Mouse (Mus musculus) spleen, postnatal 4 days (tissue): ENCODE data around the gene Idh2.

ENCODE experiments used
- DNase-seq, 2 experiments: peaks; one replicate each; pipeline ENCODE4 v3.0.0; 2022; ENCODE audit warnings: low spot score in 2 of 2

Idh2 gene

DNA sequence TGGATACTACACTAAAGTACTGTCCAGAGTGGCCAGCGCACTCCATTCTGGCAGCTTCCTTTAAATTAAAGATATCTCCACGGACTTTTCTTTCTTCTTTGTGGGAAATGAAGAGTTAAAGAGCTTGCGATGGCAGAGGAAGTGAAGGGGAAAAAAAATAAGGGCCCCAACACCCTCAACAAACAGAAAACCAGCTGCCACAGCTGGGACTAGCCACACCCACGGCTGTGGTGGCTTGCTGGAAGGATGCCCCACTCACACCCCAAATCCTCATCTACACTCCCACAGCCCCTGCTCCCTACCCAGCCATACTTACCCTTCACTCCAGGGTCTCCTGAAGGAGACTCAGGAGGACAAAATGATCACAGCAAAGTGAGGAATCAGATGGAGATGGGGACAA lies 7.9 kb upstream of the Idh2 start:
- DNase-seq = peak in 1 of 2 experiments; percentile 39

DNA sequence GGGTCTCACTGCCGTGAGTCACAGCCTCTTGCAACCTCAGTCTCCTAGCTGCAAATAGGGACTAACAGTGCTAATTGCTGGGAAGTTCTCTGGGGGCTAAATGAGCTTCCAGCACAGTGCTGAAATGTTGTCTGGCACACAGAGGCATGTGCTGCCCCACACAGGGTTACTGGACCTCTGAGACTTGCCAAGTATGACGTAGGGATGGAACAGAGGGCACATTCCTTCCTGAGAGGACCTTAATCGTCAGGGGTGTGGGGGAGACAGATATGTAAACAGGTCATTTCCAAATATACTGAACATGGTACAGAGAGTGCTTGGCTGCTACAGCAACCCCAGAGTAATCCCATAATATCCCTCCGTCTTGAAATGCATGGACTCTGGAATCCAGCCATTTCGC lies 5.9 kb upstream of the Idh2 start:
- no peak for DNase-seq

DNA sequence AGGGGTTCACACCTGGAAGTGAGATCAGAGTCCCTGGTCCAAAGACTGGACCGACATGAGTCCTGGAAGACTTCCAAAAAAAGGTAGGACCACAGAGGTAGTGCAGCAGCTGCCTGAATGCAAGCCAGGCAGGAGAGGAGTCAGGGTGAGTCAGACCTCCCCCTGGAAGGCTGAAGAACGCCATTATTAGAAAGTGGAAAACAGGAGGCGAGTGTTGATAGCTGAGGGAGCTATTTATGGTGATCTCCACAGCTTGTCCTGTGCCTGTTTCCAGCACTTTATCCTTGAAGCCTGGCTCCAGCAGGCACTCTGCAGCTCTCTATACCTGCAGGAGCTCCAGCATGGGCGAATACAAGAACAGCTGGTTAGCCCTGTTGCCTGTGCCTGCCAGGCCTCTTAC lies 4.0 kb upstream of the Idh2 start:
- no peak for DNase-seq

DNA sequence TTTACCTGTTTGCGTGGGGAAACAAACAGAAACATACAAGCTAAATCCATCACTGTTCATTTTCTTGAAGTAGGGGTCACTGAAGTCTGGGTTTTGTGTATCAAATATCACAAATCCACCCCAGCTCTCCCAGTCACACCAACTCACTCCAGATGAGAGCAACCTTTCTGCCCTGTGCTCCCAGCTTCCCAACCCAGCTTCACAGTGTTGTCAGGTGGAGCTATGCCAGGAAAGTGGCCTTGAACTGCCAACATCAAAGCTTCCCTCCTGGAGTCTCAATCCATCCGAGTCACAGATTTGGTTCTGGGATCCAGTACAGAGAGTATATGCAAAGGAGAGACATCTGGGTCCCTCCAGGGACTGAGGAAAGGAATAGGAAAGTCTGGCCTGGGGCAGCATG lies 966 bp upstream of the Idh2 start:
- DNase-seq = no peak

DNA sequence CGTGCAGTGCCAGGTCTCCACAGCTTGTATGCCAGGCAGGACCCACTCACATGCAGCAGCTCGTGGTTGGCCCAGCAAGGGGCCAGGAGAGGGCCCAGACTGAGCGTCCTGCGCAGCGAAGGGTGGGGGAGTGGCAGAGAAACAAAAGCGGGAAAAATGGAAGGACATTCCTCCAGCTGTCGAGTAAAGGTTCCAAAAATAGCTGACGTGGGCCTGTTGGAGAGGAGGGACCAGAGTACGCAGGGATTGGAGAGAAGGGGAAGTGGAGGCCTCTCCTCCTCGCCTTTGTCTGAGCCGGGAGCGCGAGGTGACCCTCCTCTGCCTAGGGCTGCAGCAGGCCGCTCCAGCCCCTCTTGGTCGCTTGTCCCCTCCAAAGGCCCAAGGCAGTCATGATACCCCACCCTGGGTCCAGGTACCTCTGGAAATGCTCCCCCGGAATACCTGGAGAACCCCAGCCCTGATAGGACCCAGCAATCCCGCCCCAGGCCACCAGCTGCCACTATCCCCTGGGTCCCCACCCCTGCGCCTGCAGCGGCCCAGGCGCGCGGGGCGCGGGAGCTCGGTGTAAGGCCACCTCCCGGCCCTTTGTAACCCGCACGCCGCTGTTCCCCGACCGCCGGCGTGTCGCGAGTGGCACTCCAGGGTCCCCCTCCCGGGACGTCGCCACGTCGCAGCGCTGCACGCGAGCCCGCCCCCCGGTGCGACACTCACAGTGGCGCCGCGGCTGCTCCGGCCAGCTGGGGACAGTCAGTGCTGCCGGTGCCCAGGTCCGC lies 555 bp downstream of the Idh2 start:
- peak in 1 of 2 experiments; percentile 33 for DNase-seq

DNA sequence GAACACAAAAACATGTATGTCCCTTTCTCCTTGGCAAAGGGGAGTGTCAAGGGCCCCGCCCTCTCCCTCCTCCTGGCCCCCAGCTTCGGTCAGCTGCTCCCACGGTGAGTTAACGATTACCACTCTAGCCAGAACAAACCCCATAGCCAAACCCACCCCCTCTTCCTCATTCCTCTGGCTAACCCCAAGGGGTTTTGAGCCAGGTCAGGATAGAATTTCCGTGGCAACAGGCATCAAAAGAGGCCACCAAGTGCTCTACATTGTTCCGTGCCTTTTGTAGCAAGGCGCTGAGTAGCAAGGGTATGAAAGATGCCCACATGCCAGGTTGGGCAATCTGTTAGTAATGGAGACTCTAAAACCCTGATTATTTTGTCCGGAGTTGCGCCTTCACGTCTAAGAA lies 1.2 kb downstream of the Idh2 start:
- no peak for DNase-seq

DNA sequence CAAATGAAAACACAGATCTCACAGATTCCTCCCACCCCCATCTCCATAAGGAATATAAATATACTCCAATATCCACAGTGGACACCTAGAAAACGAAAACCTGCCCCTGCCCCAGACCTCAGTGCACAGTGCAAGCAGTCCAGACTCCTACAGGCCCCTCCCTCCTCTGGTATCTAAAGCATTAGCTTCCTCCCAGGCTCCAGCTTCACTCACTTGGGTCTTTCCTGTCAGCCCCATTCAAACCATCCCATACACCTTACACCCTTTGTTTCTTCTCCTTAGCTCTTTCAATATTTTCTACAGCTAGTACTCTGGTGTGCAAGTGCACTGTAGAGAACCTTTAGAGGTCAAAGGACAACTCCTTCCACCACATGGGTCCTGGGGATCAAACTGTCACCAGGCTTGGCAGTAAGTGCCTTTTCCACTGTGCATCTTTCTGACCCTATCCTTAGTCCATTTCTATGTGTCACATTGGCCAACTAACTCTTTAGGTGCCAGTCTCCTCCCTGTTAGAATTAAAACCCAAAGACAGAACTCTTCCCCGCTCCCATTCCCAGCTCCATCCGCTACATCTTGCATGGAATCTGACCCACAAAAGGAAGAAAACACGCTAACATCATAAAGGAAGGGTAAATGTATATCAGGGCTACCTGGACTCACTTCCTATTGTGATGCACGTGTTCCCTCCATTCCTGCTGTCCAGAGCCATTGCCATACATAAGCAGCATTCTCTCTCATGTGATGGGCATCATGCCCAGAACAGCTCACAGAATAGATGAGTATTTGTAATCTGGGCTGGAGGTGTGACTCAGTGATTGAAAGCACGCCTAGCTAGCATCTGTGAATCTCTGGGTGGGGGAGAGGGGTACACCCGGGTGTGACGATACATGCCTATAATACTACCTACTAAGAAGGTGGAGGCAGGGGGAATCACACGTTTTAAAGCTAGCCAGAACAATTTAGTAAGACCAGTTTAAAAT lies 3.8 kb downstream of the Idh2 start:
- DNase-seq = no peak

DNA sequence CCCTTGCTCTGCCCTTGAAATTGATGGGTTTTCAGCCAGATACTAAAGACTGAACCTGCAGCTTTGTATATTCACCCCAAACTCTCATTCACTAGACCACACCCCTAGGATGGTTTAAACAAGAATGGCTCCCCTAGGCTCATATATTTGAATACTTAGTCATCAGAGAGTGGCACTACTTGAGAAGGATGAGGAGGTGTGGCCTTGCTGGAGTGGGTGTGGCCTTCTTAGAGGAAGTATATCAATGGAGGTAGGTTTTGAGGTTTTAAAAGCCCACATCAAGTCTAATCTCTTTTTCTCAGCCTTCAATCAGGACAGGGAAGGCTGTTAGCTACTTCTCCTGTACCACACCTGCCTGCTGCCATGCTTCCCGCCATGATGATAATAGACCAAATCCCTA lies 8.8 kb downstream of the Idh2 start:
- no peak for DNase-seq

DNA sequence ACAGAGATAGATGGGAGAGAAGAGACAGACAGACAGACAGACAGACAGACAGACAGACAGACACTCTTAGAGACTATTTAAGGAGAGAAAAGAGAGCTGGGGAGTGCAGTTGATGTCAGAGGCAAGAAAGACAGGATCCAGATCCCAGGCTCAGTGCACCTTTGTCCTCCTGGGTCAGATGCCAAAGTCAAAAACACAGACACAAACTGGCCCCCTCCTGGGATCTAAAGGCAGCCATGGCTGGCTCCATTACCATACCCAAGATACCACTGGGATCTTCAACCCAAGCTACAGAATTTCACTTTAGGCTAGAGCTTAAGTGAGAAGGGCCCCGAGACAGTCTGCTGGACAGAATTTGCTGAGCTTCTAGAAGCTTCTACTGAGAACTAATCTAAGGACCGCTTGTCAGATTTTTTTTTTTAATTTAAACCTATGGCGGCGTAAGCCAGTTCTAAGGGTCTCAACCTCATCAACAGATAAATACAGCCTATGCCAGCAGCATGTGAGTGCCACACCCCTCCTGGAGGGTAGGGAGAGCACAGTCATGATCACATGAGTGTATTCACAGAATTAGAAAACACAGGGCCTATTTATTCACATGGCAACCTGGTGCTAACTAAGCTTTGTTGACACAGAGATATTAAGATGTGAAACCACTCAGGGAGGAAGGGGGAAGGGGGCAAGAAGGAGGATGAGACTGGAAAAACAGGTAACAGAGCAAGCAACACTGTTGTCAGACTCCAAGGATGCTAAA lies 9.4 kb downstream of the Idh2 start:
- no peak for DNase-seq

DNA sequence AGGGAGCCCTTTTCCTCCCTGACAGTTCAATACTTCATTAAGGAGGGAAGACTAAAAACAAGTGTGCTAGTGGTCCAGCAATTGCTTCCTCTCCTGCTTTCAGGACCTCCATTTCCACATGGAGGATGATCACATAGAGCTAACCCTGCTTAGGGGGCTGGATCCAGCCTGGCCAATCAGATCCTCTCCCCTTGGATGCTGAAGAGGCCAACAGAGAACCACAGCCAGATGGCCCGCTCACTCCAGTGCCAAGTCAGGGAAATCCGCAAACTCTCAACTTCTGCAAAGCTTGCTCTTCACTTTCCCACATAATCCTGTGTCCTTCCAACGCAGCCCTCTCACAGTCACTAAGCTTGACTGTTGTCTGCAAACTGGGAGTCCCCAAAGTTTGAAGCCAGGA lies 11.9 kb downstream of the Idh2 start:
- DNase-seq = no peak

DNA sequence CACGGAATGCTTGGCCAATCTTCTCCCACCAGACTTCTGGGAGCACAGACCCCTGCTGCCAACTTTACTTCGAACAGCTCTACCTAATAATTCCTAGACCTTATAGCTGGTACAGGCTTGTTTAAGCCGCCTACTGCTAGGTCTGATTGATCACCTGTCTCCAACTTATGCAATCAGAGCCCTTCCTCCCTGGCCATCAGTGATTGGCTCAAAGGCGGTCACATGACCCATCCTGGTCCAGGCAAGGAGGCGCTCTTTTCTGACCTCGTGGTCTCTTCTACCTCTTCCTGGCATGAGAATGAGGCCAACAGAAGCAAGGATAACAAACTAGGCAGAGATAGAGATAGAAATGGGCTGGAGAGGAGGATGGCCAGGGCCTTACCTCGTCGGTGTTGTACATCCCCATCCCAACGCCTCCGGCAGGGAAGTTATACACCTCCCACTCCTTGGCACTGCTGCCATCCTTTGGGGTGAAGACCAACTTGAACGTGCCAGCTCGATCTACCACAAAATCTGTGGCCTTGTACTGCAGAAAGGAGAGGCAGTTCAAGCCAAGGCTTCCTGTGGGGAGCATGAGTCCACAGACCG lies 16.7 kb downstream of the Idh2 start:
- no peak for DNase-seq

DNA sequence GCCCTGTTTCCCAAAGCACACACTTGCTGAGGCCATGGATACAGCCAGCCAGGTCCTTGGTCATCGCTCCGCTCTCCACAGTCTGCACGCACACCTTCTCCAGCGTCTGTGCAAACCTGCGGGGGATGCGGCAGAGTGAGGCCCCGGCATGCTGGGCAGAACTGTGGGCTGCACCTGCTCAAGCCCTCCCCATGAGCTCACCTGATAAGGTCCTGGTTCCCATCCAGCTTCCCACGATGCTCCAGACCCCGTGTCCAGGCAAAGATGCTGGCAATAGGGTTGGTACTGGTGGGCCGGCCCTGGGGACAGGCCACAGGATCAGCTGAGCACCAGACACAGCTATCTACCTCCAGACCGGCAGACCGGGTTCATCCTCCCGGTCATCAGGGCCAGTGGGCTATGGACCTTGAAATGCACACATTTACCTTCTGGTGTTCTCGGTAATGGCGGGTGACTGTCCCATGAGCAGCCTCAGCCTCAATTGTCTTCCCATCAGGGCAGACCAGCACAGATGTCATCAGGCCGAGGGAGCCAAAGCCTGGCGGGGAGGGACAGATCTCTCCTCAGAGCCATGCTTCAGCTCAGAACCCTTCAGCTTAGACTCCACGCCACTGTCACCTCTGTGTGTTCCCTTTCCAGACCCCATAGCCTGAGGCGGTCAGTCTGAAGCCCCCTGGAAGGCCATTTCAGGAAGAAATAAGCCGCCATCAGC lies 19.4 kb downstream of the Idh2 start:
- DNase-seq = no peak

DNA sequence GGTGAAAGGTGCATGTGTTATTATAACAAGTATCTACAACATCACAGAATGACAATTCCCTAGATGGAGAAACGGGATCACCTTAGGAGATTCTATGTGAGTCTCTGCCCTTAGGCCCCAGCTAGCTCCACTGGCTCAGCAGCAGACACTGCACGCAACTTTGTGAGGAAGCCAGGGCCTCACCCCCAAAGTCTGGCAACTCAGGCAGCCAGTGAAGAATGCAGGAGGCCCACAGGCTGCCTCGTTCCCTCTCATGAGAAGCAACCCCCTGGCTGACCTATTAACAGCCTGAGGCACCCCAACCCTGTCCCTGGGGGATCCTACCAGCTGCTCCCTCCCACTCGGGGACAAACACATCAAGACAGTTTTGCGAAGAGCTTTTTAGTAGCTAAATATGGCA lies 20.7 kb downstream of the Idh2 start:
- DNase-seq = no peak

DNA sequence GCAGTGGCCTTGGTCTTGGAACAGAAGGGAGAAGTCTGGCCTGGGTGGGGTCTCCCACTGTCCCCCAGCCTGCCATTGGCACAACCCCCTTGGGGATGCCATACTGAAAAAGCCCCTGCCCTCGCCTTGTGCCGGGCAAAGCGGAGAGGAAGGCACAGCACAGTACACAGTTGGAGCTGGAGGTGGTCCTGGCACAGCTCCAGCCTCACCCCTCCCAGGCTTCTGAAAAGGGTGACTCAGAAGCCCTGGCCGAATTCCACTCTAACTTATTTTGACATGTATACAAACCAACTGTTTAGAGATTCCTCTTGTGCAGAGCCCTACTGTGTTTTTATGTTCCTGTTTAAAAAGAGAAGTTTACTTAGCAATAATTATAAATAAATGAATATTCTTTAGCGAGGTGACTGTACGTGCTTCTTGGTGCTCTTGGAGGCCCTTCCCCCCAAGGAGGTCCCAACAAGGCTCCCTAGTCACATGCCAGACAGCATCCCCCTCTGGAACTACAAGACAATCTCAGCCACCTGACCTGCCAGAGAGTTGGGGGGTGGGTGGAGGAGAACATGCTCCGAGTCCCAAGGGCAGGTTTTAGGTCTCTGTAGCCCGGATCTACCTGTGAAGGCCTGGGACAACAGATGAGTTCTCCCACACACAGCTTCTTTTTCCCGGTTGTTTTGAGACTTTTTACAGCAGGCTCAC lies 22.7 kb downstream of the Idh2 start:
- DNase-seq = no peak

DNA sequence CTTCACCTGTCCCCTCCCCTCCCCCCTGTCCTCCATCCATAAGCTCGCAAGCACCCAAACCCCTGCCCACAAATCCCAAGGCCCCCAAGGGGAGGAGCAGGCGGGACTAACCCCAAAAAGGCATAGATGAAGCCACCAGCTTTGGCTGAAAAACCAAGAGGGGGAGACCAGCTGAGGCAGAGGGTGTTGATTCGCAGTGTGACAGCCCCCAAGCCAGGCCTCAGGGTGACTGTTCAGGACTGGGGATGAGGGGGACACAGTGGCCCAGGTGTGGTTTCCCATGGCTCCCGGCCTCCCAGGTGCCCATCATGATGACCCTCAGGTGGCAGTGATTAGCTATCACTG lies 23.4 kb downstream of the Idh2 start:
- DNase-seq = no peak

DNA sequence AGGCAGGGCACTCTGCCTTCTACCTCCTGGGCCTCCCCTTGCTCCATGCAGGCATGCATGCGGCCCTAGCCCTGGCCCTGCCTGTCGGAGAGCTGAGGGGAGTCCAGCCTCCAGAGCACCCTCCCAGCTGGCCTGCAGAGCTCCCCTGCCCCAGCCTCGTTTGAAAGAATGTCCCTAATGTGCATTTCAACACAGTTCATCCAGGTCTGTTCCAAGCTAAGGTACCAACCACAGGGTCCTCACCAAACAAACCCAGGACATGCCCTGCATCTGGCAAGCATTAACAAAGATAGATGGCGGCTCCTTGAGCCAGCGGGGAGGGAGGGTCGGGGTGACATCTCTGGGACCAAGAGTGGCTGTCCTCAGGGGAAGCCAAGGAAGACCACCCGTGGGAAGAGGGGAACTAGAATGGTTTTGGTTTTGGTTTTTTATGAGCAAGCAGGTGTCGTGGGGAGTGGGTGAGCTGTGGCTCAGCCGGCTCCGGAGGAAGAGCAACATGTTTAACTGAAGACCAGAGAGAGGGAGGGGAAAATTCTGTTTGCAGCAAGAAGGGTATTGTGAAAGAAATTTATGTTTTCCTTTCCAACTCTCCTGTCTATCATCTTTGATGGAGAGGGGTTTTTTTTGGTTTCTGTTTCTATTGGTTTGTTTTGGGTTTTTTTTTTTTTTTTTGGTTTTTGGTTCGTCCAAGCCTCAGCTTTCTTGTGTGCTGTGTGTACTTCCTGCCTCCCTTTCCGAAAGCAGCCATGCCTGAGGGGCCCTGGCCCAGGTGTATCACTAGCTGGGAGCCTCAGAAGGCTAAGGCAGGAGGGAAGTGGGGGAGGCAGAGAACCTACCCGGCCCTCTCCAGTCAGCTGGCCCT lies 24.0 kb downstream of the Idh2 start:
- DNase-seq = no peak

DNA sequence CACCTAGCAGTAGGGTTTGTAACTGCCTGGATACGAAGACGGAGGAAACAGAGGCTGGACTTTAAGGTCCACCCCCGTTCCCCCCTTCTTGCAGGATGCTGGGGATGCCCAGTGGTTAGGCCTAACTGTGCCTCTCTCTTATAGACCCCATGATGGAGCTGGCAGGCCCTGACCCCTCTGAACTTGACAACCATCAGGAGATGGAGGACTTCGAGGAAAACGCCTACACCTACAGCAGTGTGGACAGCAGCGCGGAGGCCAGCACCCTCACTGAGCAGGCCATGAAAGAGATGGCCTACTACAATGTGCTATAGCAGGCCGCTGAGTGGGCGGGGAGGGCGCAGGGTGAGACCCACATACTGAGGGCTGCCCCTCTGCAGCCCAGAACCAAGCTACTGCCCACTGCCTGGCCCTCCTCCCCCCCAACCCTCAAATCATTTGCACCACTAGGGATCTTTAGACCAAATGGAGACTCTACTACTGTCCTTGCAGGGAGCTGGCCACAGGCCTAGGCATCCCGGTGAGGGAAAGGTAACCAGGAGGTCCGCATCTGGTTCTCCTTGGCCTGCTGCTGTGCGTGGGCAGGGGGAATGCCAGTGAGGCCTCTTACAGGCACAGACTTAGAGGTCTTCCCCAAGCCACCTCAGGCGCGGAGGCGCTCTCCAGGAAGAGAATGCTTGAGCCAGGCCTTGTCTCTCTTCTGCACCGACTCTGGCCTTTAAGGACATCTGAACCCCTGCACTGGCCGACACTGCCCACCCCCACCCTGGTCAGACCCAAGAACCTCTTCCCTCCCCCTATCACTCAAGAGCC lies 24.8 kb downstream of the Idh2 start:
- DNase-seq = no peak

DNA sequence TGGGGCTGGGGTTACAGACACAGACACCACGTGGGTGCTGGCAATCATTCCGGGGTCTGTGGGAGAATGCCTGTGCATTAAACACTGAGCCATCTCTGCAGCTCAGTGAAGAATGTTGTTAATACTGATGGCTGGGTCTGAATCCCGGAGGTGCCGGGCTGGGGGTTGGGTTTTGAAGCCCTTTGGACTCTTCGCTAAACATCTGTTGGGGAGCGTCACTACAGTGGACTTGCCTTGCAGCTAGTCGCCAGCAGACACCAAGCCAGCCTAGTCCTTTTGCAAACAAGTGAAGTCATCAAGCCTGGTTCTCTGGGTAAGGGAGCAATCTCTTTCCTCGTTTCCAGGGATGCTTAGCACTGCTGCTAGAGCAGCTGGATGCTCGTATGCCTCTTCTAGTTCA lies 27.0 kb downstream of the Idh2 start:
- DNase-seq = no peak
